Mouse (Mus musculus): Measurements from ENCODE around the gene Vmn1r220.
"Not testable (repeated sequence)": the region's sequence is repeated elsewhere in the genome, so short reads cannot be mapped to it uniquely, and the experiment has no call there.

Vmn1r220 gene

DNA sequence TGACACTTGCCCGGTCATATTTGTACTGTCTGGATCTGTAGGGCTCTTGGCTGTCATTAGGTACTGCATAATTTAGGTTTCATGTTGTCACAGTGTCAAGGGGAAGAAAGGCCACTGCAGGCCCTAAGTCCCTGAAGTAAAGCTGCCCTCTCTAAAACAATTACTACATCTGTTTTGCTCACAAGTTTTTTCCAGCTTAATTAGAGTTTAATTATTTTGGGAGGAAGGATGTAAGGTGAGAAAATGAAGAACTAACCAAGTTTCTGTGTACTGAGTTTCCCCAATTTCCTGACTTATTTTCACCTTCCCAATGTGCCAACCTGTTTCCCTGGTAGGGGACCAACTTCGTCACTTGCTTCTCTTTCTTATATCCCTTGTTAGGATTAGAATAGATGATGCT lies at the start of gene Vmn1r220:
Gene Vmn1r220, minus strand, starts transcription at position 101 of the 400 bp plus-strand sequence.
- no peak for DNase-seq

DNA sequence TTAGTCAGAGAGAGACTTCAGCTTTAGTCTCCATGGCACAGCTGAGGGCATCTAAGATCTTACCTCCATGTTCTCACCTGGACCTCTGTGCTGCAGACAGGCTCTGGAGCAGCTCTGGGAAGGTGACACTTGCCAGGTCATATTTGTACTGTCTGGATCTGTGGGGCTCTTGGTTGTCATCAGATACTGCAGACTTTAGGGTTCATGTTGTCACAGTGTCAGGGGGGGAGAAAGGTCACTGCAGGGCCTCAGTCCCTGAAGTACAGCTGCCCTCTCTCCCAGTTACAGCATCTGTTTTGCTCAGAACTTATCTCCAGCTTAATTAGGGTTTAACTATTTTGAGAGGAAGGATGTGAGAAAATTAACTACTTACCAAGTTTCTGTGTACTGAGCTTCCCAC lies 48.1 kb upstream of the Vmn1r220 start, which contains the start of gene Vmn1r222:
Gene Vmn1r222, minus strand, starts transcription at position 101 of the 400 bp plus-strand sequence.
- not testable (repeated sequence) for DNase-seq

DNA sequence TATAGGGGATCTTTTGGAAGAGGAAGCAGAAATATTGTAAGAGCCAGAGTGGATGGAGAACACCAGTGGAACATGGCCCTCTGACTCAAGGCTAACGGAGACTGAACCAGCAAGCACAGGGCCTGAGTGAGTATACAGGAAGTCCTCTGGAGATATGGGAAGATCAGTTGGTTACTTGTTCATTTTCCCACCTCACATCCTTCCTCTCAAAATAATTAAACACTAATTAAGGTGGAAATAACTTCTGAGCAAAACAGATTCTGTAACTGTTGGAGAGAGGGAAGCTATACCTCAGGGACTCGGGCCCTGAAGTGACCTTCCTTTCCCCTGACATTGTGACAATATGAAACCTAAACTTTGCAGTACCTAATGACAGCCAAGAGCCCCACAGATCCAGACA lies 26.1 kb upstream of the Vmn1r220 start, which contains the start of gene Vmn1r221:
Gene Vmn1r221, plus strand, starts transcription at position 301 of the 400 bp plus-strand sequence.
- not testable (repeated sequence) for DNase-seq

DNA sequence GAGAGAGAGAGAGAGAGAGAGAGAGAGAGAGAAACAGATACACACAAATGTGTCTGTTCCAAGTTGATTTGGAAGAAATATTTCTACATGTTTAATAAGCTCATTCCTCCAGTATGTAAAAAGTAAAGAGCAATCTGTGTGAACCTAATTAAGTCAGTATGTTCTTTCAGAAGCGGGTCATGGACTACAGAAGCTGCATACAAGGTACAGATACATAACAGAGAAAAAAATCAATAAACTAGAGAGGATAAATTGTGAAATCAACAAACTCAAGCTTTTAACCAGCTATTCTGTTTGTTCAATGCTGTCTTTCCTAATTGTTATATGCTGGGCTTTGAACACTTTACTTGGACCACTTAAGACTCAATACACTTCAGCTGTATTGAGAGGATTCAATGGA lies 16.1 kb upstream of the Vmn1r220 start:
- DNase-seq: not testable (repeated sequence)

DNA sequence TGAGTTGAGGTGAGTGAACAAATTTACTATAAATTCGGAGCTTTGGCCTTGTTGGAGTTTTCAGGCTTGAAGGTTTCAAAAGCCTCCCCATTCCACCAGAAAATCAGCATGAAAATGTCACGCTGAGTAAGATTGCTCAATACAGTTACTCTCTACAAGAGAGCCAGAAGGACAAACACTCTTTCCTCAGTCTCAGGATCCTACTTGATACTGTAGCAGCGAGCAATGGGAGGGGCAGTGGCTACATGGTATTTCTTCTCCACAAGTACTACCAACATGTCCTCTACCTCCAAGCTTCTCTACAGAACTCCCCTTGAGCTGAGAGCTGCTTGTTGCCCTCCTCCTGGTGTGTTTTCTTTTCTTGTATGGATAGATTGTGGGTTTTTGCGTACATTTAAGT lies 21.3 kb downstream of the Vmn1r220 start:
- not testable (repeated sequence) for DNase-seq

DNA sequence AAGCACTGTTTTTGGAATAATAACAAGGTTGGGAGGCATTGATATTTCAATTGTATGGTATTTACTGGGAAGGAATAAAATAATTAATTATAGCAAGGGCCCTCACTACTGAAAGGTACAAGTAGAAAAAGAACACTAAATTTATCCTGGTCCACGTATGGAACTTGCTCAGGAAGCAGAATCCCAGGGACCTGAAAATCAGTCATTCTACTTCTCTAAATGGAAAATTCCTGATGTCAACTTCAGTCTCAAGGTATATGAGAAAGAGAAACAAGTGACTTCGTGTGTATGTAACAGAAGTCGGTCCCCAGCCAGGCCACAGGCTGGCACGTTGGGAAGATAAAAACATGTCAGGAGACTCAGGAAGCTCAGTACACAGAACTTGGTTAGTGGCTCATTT lies 28.8 kb downstream of the Vmn1r220 start, which contains the start of gene Vmn1r219:
Gene Vmn1r219, plus strand, starts transcription at position 301 of the 400 bp plus-strand sequence.
- DNase-seq: no peak

DNA sequence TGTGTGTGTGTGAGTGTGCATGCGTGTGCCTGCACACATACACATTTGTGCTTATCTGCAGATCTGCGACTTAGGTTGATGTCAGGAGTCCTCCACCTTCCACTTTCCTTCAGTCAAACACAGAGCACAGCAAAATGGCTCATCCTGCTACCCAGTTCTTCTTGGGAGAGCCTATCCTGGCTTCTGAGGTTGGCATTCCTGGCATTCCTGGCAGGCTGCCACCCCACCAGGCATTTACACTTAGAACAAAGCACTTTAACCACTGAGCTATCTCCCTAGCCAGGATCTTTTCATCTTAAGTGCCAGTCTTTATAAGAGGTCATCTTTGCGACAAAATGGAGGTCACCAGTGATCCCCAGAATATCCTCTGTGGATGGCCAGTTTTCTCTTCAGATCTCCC lies 29.9 kb downstream of the Vmn1r220 start:
- peak; percentile 2 for DNase-seq

DNA sequence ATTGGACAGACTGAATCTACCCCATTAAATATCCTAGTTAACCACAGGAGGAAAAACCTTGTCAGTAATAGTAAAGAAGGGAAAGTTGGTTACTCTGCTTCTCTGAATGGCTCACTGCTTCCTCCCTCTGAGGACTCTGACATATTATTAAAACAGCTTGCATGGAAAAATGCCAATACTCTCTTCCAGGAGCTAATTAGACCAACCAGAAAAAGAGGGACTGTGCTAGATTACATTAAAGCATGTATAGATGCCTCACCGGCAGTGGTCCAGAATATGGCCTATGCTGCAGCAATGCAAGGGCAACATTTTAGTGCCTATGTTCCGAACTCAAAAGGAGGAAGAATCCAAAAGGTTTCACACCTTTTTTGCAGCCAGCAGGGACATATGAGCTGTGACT lies 48.9 kb downstream of the Vmn1r220 start:
- DNase-seq: no peak

DNA sequence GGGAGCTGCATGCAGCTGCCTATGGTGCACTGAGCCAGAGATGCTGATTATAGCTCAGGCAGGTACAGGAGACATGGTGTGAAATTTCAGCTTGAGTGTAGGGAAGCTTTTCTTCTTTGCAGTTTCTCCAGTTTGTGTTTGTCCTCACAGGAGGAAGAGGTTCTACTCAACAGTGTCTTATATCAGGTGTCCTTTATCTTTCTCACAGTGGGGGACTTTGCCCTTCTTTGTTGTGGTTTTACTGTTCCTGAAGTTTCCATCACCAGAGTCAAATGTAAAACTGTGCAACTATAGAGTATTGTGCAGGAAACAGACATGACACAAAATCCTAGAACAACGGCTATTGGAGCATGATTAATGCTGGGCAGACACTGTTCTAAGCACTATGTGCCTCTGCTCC lies 54.3 kb downstream of the Vmn1r220 start:
- DNase-seq: no peak

DNA sequence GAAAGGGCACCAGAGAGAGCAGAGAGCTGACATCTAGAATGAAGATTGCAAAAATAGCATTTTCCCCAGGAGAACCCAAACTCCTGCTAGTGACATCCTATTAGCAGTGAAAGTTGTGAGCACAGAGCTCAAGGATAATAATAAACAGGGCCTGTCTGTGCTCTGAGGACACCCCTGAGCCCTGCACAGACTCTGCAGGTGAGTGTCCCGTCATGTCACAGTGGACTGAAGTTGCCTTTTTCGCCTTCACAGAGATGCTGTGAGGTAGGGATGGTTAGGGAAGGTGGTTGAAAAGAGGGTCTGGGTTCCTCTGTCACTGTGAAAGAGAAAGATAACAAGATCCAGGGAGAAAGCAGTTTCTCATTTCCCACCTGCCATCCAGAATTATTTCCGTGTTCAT lies 54.7 kb downstream of the Vmn1r220 start, which contains the start of gene Vmn1r218:
Gene Vmn1r218, plus strand, starts transcription at position 57 of the 400 bp plus-strand sequence.
- no peak for DNase-seq
